In the genomic region with DNA sequence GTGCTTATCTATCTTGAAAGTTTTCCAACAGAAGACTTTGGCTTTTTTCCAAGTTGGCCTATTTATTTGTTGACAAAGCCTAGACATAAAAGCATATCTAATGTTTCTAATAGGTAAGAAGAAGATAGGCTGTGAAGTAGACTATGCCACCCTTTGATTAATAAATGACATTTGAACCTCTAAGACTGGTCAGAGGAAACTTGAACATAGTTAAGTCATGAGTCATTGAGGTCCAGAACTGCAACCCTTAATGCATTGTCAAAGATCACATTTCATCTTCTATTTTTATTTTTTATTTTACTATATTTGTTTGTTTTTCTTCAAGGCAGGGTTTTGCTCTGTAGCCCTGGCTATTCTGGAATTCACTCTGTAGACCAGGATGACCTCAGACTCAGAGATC, we compare ENCODE assay signal across 12 mouse cellular contexts.
"Had no signal": no experiment of that assay in that cellular context is flagged by ENCODE, and none has a peak within 500 bp of the region (broad histone marks: within the 10 kb centered on the region; RNA-seq: fewer than 3 reads in every experiment).

No protein-coding gene starts in this region.

- H3K4me1 ChIP-seq: limb, embryonic 15.5 days; stomach, embryonic 15.5 days had no signal

- H3K9me3 ChIP-seq: limb, embryonic 15.5 days; midbrain, embryonic 10.5 days; stomach, embryonic 15.5 days had no signal

- ATAC-seq: intestine, embryonic 16.5 days; midbrain, embryonic 16.5 days had no signal

- H3K4me2 ChIP-seq: limb, embryonic 15.5 days; stomach, embryonic 15.5 days had no signal

- H3K27me3 ChIP-seq: limb, embryonic 15.5 days; stomach, embryonic 15.5 days had no signal

- H3K9ac ChIP-seq: limb, embryonic 15.5 days; liver, embryonic 14.5 days; stomach, embryonic 15.5 days had no signal

- H3K4me3 ChIP-seq: limb, embryonic 15.5 days; midbrain, embryonic 10.5 days; stomach, embryonic 15.5 days had no signal

- H3K27ac ChIP-seq: kidney, postnatal 0 days; limb, embryonic 15.5 days; liver, embryonic 14.5 days; midbrain, embryonic 10.5 days; stomach, embryonic 15.5 days had no signal

- DNase-seq: layer of hippocampus, adult 9-11 months; layer of hippocampus, postnatal 36 days; right cerebral cortex, postnatal 14 days; thymus, adult 2 months; thymus, postnatal 25 days had no signal
